Mouse (Mus musculus) thymus, adult 2 months (tissue): ENCODE data around the gene Ptpa.

ENCODE experiments used
- CTCF ChIP-seq: fragments of 200-500 bp; IDR thresholded peaks from 2 replicates; pipeline ENCODE4 v1.5.1; 2012; ENCODE audit warnings: mild to moderate bottlenecking, control low read depth, low read length, moderate library complexity, borderline replicate concordance; ENCODE audit not compliant: control insufficient read depth, poor library complexity, insufficient read depth; ENCODE audit errors: extremely low read depth
- POLR2A ChIP-seq: fragments of 200-500 bp; IDR thresholded peaks from 2 replicates; pipeline ENCODE4 v1.6.1; 2012; ENCODE audit warnings: mild to moderate bottlenecking, low read length, control low read depth, moderate library complexity; ENCODE audit not compliant: control insufficient read depth, poor library complexity, insufficient read depth; ENCODE audit errors: extremely low read depth

DNA sequence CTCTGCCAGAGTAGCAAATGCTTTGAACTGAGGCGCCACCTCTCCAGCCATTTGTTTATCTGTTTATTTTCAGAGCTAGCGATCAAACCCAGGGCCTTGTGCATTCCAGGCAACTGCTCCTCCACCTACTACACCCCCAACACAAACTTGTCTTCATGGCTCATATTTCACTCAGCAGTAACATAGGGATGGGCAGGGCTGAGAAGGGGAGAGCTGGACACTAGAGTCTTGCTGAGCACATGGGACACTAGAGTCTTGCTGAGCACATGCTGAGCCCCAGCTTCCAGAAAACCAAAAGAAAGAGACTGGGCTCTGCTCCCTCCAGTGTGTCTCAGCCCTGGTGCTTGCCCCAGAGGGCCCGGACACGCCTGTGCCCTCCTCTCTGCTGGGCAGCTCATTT lies 50.9 kb downstream of the Ptpa start:
- TF ChIP-seq CTCF: no peak
- TF ChIP-seq POLR2A: no peak
